Mouse (Mus musculus) liver, adult 2 months (tissue): ENCODE results near the gene Orm1.

Source experiments
- CTCF ChIP-seq: fragments of 200-500 bp; IDR thresholded peaks from 2 replicates; pipeline ENCODE4 v1.5.1; 2011; ENCODE audit warnings: low read depth, low read length, control low read depth
- POLR2A ChIP-seq: fragments of 200-500 bp; IDR thresholded peaks from 2 replicates; pipeline ENCODE4 v1.6.1; 2011; ENCODE audit warnings: low read length, control low read depth; ENCODE audit not compliant: insufficient read depth; ENCODE audit errors: extremely low read depth

DNA sequence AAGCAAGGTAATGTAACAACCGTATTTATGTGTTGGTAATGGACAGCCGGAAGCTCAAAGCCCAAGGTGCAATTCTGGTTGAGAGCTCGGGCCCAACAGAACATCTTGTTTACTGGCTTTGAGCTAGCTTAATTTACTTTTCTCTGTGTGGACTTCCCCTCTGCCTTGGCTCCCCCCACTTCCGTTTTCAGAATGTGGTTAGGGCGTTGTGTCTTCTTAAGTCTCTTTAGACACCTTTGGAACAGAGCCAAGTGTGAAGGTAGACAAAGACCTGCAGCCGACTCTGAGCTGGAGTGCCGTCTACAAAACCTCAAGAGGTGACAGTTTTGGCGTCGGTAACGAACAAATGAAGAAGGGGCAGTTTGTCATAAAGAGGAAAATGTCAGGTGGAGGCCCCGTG is 41.4 kb downstream of the Orm1 start:
- TF ChIP-seq POLR2A = no peak
- TF ChIP-seq CTCF = no peak
